Mouse (Mus musculus): ENCODE results near the gene Nipal1. TPM values are rescaled to one million over a fixed set of nuclear protein-coding genes. Genes with fewer than 3 reads are reported as not detected.

Nipal1 gene
- polyA plus RNA-seq, 1 experiment from 2014 or later: 0.54 TPM

- WGBS: 74% methylated on average over 7 of the region's 7 CpGs
- ATAC-seq: no peak
Observed at GRCm38 (mm10) chr5:72656270-72656791, 8.7 kb downstream of the Nipal1 start.

GRCm38 (mm10) chr5:72658375-72658774 is 10.8 kb downstream of the Nipal1 start:
- no peak for ATAC-seq
- H3K27me3 ChIP-seq (ENCODE audit: control insufficient read depth, insufficient read depth, low read depth, low read length): no peaks in the 10 kb centered on the region
- no peaks in the 10 kb centered on the region for H3K36me3 ChIP-seq (ENCODE audit: control insufficient read depth, insufficient read depth, low read length)
- H3K4me1 ChIP-seq (ENCODE audit: control insufficient read depth, insufficient read depth, low read length): no peaks in the 10 kb centered on the region
- H3K9me3 ChIP-seq (replicated peaks; ENCODE audit: control insufficient read depth, low read length, poor library complexity, severe bottlenecking): no peaks in the 10 kb centered on the region
- H3K4me2 ChIP-seq (ENCODE audit: low read length): no peak overlapping the region
- WGBS: 92% methylated on average over 13 of the region's 13 CpGs
- no peak overlapping the region for H3K4me3 ChIP-seq (ENCODE audit: low read depth, low read length)
- no peak overlapping the region for H3K27ac ChIP-seq (ENCODE audit: low read length)
- H3K9ac ChIP-seq (ENCODE audit: low read depth, low read length): no peak overlapping the region

More at GRCm38 (mm10) chr5:72656270-72656791, 8.7 kb downstream of the Nipal1 start:
- Histone ChIP-seq H3K4me3 (ENCODE audit: low read depth, low read length) (no peak overlapping the region), H3K27me3 (ENCODE audit: control insufficient read depth, insufficient read depth, low read depth, low read length) (no peaks in the 10 kb centered on the region), H3K9me3 (replicated peaks; ENCODE audit: control insufficient read depth, low read length, poor library complexity, severe bottlenecking) (no peaks in the 10 kb centered on the region), H3K4me1 (ENCODE audit: control insufficient read depth, insufficient read depth, low read length) (no peaks in the 10 kb centered on the region), H3K9ac (ENCODE audit: low read depth, low read length) (no peak overlapping the region), H3K36me3 (ENCODE audit: control insufficient read depth, insufficient read depth, low read length) (no peaks in the 10 kb centered on the region), H3K4me2 (ENCODE audit: low read length) (no peak overlapping the region), H3K27ac (ENCODE audit: low read length) (no peak overlapping the region)

GRCm38 (mm10) chr5:72661051-72661781 is 13.6 kb downstream of the Nipal1 start:
- H3K4me3 ChIP-seq (ENCODE audit: low read depth, low read length): no peak overlapping the region
- H3K4me1 ChIP-seq (ENCODE audit: control insufficient read depth, insufficient read depth, low read length): no peaks in the 10 kb centered on the region
- no peaks in the 10 kb centered on the region for H3K27me3 ChIP-seq (ENCODE audit: control insufficient read depth, insufficient read depth, low read depth, low read length)
- 91% methylated on average over 6 of the region's 6 CpGs for WGBS
- H3K27ac ChIP-seq (ENCODE audit: low read length): no peak overlapping the region
- ATAC-seq: no peak
- no peaks in the 10 kb centered on the region for H3K9me3 ChIP-seq (replicated peaks; ENCODE audit: control insufficient read depth, low read length, poor library complexity, severe bottlenecking)
- no peak overlapping the region for H3K9ac ChIP-seq (ENCODE audit: low read depth, low read length)
- H3K36me3 ChIP-seq (ENCODE audit: control insufficient read depth, insufficient read depth, low read length): no peaks in the 10 kb centered on the region
- no peak overlapping the region for H3K4me2 ChIP-seq (ENCODE audit: low read length)

GRCm38 (mm10) chr5:72664126-72664525 is 16.5 kb downstream of the Nipal1 start:
- no peak for ATAC-seq
- H3K4me3 ChIP-seq (ENCODE audit: low read depth, low read length): no peak overlapping the region
- H3K4me1 ChIP-seq (ENCODE audit: control insufficient read depth, insufficient read depth, low read length): no peaks in the 10 kb centered on the region
- H3K9me3 ChIP-seq (replicated peaks; ENCODE audit: control insufficient read depth, low read length, poor library complexity, severe bottlenecking): no peaks in the 10 kb centered on the region
- H3K9ac ChIP-seq (ENCODE audit: low read depth, low read length): no peak overlapping the region
- no peaks in the 10 kb centered on the region for H3K27me3 ChIP-seq (ENCODE audit: control insufficient read depth, insufficient read depth, low read depth, low read length)
- H3K27ac ChIP-seq (ENCODE audit: low read length): no peak overlapping the region
- no peaks in the 10 kb centered on the region for H3K36me3 ChIP-seq (ENCODE audit: control insufficient read depth, insufficient read depth, low read length)
- WGBS: 76% methylated on average over 5 of the region's 5 CpGs
- H3K4me2 ChIP-seq (ENCODE audit: low read length): no peak overlapping the region

GRCm38 (mm10) chr5:72664854-72665253 is 17.3 kb downstream of the Nipal1 start:
- no peak overlapping the region for H3K4me3 ChIP-seq (ENCODE audit: low read depth, low read length)
- H3K9ac ChIP-seq (ENCODE audit: low read depth, low read length): no peak overlapping the region
- no peak overlapping the region for H3K4me2 ChIP-seq (ENCODE audit: low read length)
- no peak for ATAC-seq
- H3K27ac ChIP-seq (ENCODE audit: low read length): no peak overlapping the region
- no peaks in the 10 kb centered on the region for H3K9me3 ChIP-seq (replicated peaks; ENCODE audit: control insufficient read depth, low read length, poor library complexity, severe bottlenecking)
- H3K27me3 ChIP-seq (ENCODE audit: control insufficient read depth, insufficient read depth, low read depth, low read length): no peaks in the 10 kb centered on the region
- H3K36me3 ChIP-seq (ENCODE audit: control insufficient read depth, insufficient read depth, low read length): no peaks in the 10 kb centered on the region
- WGBS: 52% methylated on average over 3 of the region's 3 CpGs
- H3K4me1 ChIP-seq (ENCODE audit: control insufficient read depth, insufficient read depth, low read length): no peaks in the 10 kb centered on the region

GRCm38 (mm10) chr5:72665281-72665680 is 17.7 kb downstream of the Nipal1 start:
- Histone ChIP-seq H3K36me3 (ENCODE audit: control insufficient read depth, insufficient read depth, low read length) (no peaks in the 10 kb centered on the region), H3K27ac (ENCODE audit: low read length) (no peak overlapping the region), H3K4me3 (ENCODE audit: low read depth, low read length) (no peak overlapping the region), H3K9me3 (replicated peaks; ENCODE audit: control insufficient read depth, low read length, poor library complexity, severe bottlenecking) (no peaks in the 10 kb centered on the region), H3K9ac (ENCODE audit: low read depth, low read length) (no peak overlapping the region), H3K4me2 (ENCODE audit: low read length) (no peak overlapping the region), H3K27me3 (ENCODE audit: control insufficient read depth, insufficient read depth, low read depth, low read length) (no peaks in the 10 kb centered on the region), H3K4me1 (ENCODE audit: control insufficient read depth, insufficient read depth, low read length) (no peaks in the 10 kb centered on the region)
- WGBS: 27% methylated on average over 5 of the region's 5 CpGs
- no peak for ATAC-seq

GRCm38 (mm10) chr5:72666428-72666827 is 18.8 kb downstream of the Nipal1 start:
- H3K27ac ChIP-seq (ENCODE audit: low read length): no peak overlapping the region
- no peak overlapping the region for H3K9ac ChIP-seq (ENCODE audit: low read depth, low read length)
- 0 out of 2 replicates have a peak, but pooled peaks cover 3% of the 10 kb centered on the region for H3K4me1 ChIP-seq (ENCODE audit: control insufficient read depth, insufficient read depth, low read length)
- peak; percentile 62 for ATAC-seq
- no peaks in the 10 kb centered on the region for H3K36me3 ChIP-seq (ENCODE audit: control insufficient read depth, insufficient read depth, low read length)
- 57% methylated on average over 7 of the region's 7 CpGs for WGBS
- H3K9me3 ChIP-seq (replicated peaks; ENCODE audit: control insufficient read depth, low read length, poor library complexity, severe bottlenecking): no peaks in the 10 kb centered on the region
- no peak overlapping the region for H3K4me2 ChIP-seq (ENCODE audit: low read length)
- H3K4me3 ChIP-seq (ENCODE audit: low read depth, low read length): no peak overlapping the region
- H3K27me3 ChIP-seq (ENCODE audit: control insufficient read depth, insufficient read depth, low read depth, low read length): no peaks in the 10 kb centered on the region

- 86% methylated on average over 9 of the region's 9 CpGs for WGBS
- 0 out of 2 replicates have a peak, but pooled peaks cover 3% of the 10 kb centered on the region for H3K4me1 ChIP-seq (ENCODE audit: control insufficient read depth, insufficient read depth, low read length)
- H3K9ac ChIP-seq (ENCODE audit: low read depth, low read length): no peak overlapping the region
- no peaks in the 10 kb centered on the region for H3K9me3 ChIP-seq (replicated peaks; ENCODE audit: control insufficient read depth, low read length, poor library complexity, severe bottlenecking)
- H3K4me3 ChIP-seq (ENCODE audit: low read depth, low read length): no peak overlapping the region
- no peak overlapping the region for H3K4me2 ChIP-seq (ENCODE audit: low read length)
- H3K27me3 ChIP-seq (ENCODE audit: control insufficient read depth, insufficient read depth, low read depth, low read length): no peaks in the 10 kb centered on the region
- no peaks in the 10 kb centered on the region for H3K36me3 ChIP-seq (ENCODE audit: control insufficient read depth, insufficient read depth, low read length)
- ATAC-seq: no peak
- no peak overlapping the region for H3K27ac ChIP-seq (ENCODE audit: low read length)
Observed at GRCm38 (mm10) chr5:72668351-72668750, 20.8 kb downstream of the Nipal1 start.

GRCm38 (mm10) chr5:72671017-72671699 is 23.6 kb downstream of the Nipal1 start:
- ATAC-seq: peak; percentile 73
- no peak overlapping the region for H3K4me2 ChIP-seq (ENCODE audit: low read length)
- no peak overlapping the region for H3K9ac ChIP-seq (ENCODE audit: low read depth, low read length)
- H3K27ac ChIP-seq (ENCODE audit: low read length): no peak overlapping the region
- H3K4me1 ChIP-seq (ENCODE audit: control insufficient read depth, insufficient read depth, low read length): 0 out of 2 replicates have a peak, but pooled peaks cover 3% of the 10 kb centered on the region
- no peaks in the 10 kb centered on the region for H3K27me3 ChIP-seq (ENCODE audit: control insufficient read depth, insufficient read depth, low read depth, low read length)
- no peaks in the 10 kb centered on the region for H3K36me3 ChIP-seq (ENCODE audit: control insufficient read depth, insufficient read depth, low read length)
- 14% methylated on average over 8 of the region's 8 CpGs for WGBS
- no peak overlapping the region for H3K4me3 ChIP-seq (ENCODE audit: low read depth, low read length)
- H3K9me3 ChIP-seq (replicated peaks; ENCODE audit: control insufficient read depth, low read length, poor library complexity, severe bottlenecking): no peaks in the 10 kb centered on the region
